ENCODE assay signal across 8 mouse cellular contexts in the genomic region with DNA sequence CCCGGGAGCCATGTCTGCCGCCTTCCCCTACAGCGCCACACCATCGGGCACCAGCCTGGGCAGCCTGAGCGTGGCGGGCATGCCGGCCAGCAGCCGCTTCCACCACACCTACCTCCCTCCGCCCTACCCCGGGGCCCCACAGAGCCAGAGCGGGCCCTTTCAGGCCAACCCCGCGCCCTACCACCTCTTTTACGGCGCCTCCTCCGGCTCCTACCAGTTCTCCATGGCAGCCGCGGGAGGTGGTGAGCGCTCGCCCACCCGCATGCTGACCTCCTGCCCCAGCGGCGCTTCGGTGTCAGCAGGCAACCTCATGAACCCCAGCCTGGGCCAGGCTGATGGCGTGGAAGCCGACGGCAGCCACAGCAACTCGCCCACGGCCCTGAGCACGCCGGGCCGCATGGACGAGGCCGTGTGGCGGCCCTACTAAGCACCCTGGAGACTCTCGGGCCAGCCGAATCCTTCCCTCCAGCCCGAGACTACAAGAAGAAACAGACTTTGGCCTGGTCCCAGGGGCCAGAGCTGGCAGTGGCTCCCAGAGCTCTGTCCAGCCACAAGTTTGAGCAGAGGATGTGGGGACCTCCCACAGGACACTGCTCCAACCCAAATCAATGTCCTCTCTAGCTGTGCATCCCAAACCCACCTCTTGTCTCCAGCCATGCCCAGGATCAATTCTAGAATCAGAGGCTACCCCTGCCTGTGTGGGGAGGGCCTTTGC. TPM values are rescaled to one million over a fixed set of nuclear protein-coding genes. Genes with fewer than 3 reads are reported as not detected.
A peak's percentile ranks its signal among the peaks of the same experiment; 100 is the strongest.
DNase-seq lines count a peak whose midpoint lies in the region; ATAC-seq lines count a peak whose summit lies in the region.

No protein-coding gene starts in this region.

- peak overlapping the region; percentile 31 for H3K4me3 ChIP-seq in heart, embryonic 11.5 days (ENCODE audit: low read depth, low read length)
- peak overlapping the region; percentile 21; the same call in 1 of the 2 replicates for H3K4me3 ChIP-seq in embryonic facial prominence, embryonic 11.5 days (ENCODE audit: low read depth, low read length)
- peak overlapping the region; percentile 27 for H3K4me3 ChIP-seq in hindbrain, embryonic 15.5 days
- H3K4me3 ChIP-seq in midbrain, embryonic 14.5 days (replicated peaks; ENCODE audit: low read depth, low read length): peak overlapping the region; percentile 24

- H3K27me3 ChIP-seq in heart, embryonic 11.5 days (ENCODE audit: control insufficient read depth, insufficient read depth, low read length): peaks cover 71% of the 10 kb centered on the region
- peaks cover 11% of the 10 kb centered on the region for H3K27me3 ChIP-seq in embryonic facial prominence, embryonic 11.5 days (ENCODE audit: control insufficient read depth, insufficient read depth, low read length)
- H3K27me3 ChIP-seq in hindbrain, embryonic 15.5 days: peaks cover 33% of the 10 kb centered on the region
- peaks cover 7% of the 10 kb centered on the region; the same call in 1 of the 2 replicates for H3K27me3 ChIP-seq in midbrain, embryonic 14.5 days (ENCODE audit: control insufficient read depth, insufficient read depth, low read length)

- no peak for DNase-seq in heart, adult 18-20 months
- DNase-seq in embryonic facial prominence, embryonic 11.5 days (ENCODE audit: low spot score): no peak
- peak; percentile 26 for DNase-seq in midbrain, embryonic 14.5 days
- DNase-seq in right cerebral cortex, postnatal 14 days: no peak
- DNase-seq in left cerebral cortex, adult 18-20 months (ENCODE audit: low spot score in 2 of 2): no peak
- no peak for DNase-seq in urinary bladder, adult 18-20 months (ENCODE audit: low spot score in 2 of 2)

- no peaks in the 10 kb centered on the region for H3K9me3 ChIP-seq in heart, embryonic 11.5 days (replicated peaks; ENCODE audit: control insufficient read depth, low read length)
- no peaks in the 10 kb centered on the region for H3K9me3 ChIP-seq in embryonic facial prominence, embryonic 11.5 days (replicated peaks; ENCODE audit: control insufficient read depth, low read length)
- no peaks in the 10 kb centered on the region for H3K9me3 ChIP-seq in hindbrain, embryonic 15.5 days
- no peaks in the 10 kb centered on the region for H3K9me3 ChIP-seq in midbrain, embryonic 14.5 days (ENCODE audit: control insufficient read depth, low read length)

- peaks cover 6% of the 10 kb centered on the region for H3K4me1 ChIP-seq in heart, embryonic 11.5 days (ENCODE audit: control insufficient read depth, insufficient read depth, low read length)
- H3K4me1 ChIP-seq in embryonic facial prominence, embryonic 11.5 days (ENCODE audit: control insufficient read depth, insufficient read depth, low read length): peaks cover 9% of the 10 kb centered on the region
- peaks cover 9% of the 10 kb centered on the region for H3K4me1 ChIP-seq in hindbrain, embryonic 15.5 days (replicated peaks)
- H3K4me1 ChIP-seq in midbrain, embryonic 14.5 days (ENCODE audit: control insufficient read depth, insufficient read depth, low read length): no peaks in the 10 kb centered on the region

- no peaks in the 10 kb centered on the region for H3K36me3 ChIP-seq in heart, embryonic 11.5 days (ENCODE audit: control insufficient read depth, insufficient read depth, low read length)
- H3K36me3 ChIP-seq in embryonic facial prominence, embryonic 11.5 days (replicated peaks; ENCODE audit: control insufficient read depth, insufficient read depth, low read depth, low read length): no peaks in the 10 kb centered on the region
- H3K36me3 ChIP-seq in hindbrain, embryonic 15.5 days: no peaks in the 10 kb centered on the region
- no peaks in the 10 kb centered on the region for H3K36me3 ChIP-seq in midbrain, embryonic 14.5 days (ENCODE audit: control insufficient read depth, insufficient read depth, low read length)

- WGBS in heart, embryonic 11.5 days (ENCODE audit: insufficient replicate concordance): 6% methylated on average over 38 of the region's 38 CpGs
- WGBS in embryonic facial prominence, embryonic 11.5 days: 4% methylated on average over 38 of the region's 38 CpGs
- 7% methylated on average over 38 of the region's 38 CpGs for WGBS in hindbrain, embryonic 15.5 days
- 4% methylated on average over 38 of the region's 38 CpGs for WGBS in midbrain, embryonic 14.5 days

- H3K4me2 ChIP-seq in heart, embryonic 11.5 days: peak overlapping the region; percentile 66
- peak overlapping the region; percentile 44 for H3K4me2 ChIP-seq in embryonic facial prominence, embryonic 11.5 days (ENCODE audit: low read depth, low read length)
- peak overlapping the region; percentile 56 for H3K4me2 ChIP-seq in hindbrain, embryonic 15.5 days
- H3K4me2 ChIP-seq in midbrain, embryonic 14.5 days (ENCODE audit: low read length): peak overlapping the region; percentile 53

- no peak overlapping the region for H3K27ac ChIP-seq in heart, embryonic 11.5 days (ENCODE audit: low read depth, low read length)
- no peak overlapping the region for H3K27ac ChIP-seq in embryonic facial prominence, embryonic 11.5 days (replicated peaks; ENCODE audit: low read depth, low read length)
- H3K27ac ChIP-seq in hindbrain, embryonic 15.5 days (replicated peaks): no peak overlapping the region
- H3K27ac ChIP-seq in midbrain, embryonic 14.5 days (replicated peaks; ENCODE audit: low read depth, low read length): no peak overlapping the region

- ATAC-seq in heart, embryonic 11.5 days (replicated peaks; ENCODE audit: insufficient number of reproducible peaks, low FRiP score, low TSS enrichment): no peak
- no peak for ATAC-seq in embryonic facial prominence, embryonic 11.5 days (replicated peaks; ENCODE audit: insufficient number of reproducible peaks, low FRiP score, low TSS enrichment, low read depth)
- no peak for ATAC-seq in hindbrain, embryonic 15.5 days (ENCODE audit: low FRiP score, low read depth)
- ATAC-seq in midbrain, embryonic 14.5 days (ENCODE audit: low FRiP score, low TSS enrichment): no peak

- H3K9ac ChIP-seq in heart, embryonic 11.5 days (ENCODE audit: low read depth, low read length): peak overlapping the region; percentile 52; the same call in 1 of the 2 replicates
- peak overlapping the region; percentile 54 for H3K9ac ChIP-seq in embryonic facial prominence, embryonic 11.5 days (replicated peaks; ENCODE audit: low read length)
- no peak overlapping the region for H3K9ac ChIP-seq in hindbrain, embryonic 15.5 days
- H3K9ac ChIP-seq in midbrain, embryonic 14.5 days (replicated peaks; ENCODE audit: low read length): peak overlapping the region; percentile 31; the same call in 1 of the 2 replicates

RNA-seq across cellular contexts. Expression of gene Runx3, which starts 55.1 kb away (rescaled TPM):
- 0.06 TPM in 1 of 2 replicates, not detected in the other for polyA plus RNA-seq in heart, embryonic 11.5 days (2014; fragmentation: Nextera tagmentation; extraction: Ambion mirVana)
- total RNA-seq in heart, adult 18-20 months (2021): 1 to 10 TPM; 1.8 to 1.9 TPM
- polyA plus RNA-seq in embryonic facial prominence, embryonic 11.5 days (2014; fragmentation: Nextera tagmentation; extraction: Ambion mirVana): 0.48 and 0.86 TPM in 2 replicates
- 0.04 and 0.05 TPM in 2 replicates for polyA plus RNA-seq in hindbrain, embryonic 15.5 days (2015; fragmentation: Nextera tagmentation; extraction: Ambion mirVana)
- not detected in 2 replicates for polyA plus RNA-seq in midbrain, embryonic 14.5 days (2014; fragmentation: Nextera tagmentation; extraction: Ambion mirVana)
- total RNA-seq in left cerebral cortex, adult 18-20 months (2021): under 1 TPM in 1 of 2 experiments, not detected in 1; 0.12 TPM
